ENCODE assay signal across 11 mouse cellular contexts in genomic region chr13:98889211-98889610, GRCm38 (mm10). TPM values are rescaled to one million over a fixed set of nuclear protein-coding genes. Genes with fewer than 3 reads are reported as not detected.
DNase-seq lines count a peak whose midpoint lies in the region; ATAC-seq and TF ChIP-seq lines count a peak whose summit lies in the region.
"Had no signal": no experiment of that assay in that cellular context is flagged by ENCODE, and none has a peak within 500 bp of the region (broad histone marks: within the 10 kb centered on the region; RNA-seq: fewer than 3 reads in every experiment).

No protein-coding gene starts in this region.

- DNase-seq in intestine, embryonic 14.5 days (ENCODE audit: low spot score), result no peak
- DNase-seq in right cerebral cortex, postnatal 36 days (ENCODE audit: low spot score in 2 of 2), result no peak
- DNase-seq in layer of hippocampus, postnatal 25 days (ENCODE audit: extremely low spot score in 1 of 2, low spot score in 1 of 2), result no peak
- no peak for DNase-seq in right cerebral cortex, postnatal 10 days (ENCODE audit: low spot score in 2 of 2)
- DNase-seq: adrenal gland, adult 2 months; cerebellum, postnatal 10 days; gastrocnemius, postnatal 14 days had no signal

- H3K27ac ChIP-seq in intestine, embryonic 14.5 days (ENCODE audit: low read depth), result no peak overlapping the region
- no peak overlapping the region for H3K27ac ChIP-seq in intestine, postnatal 0 days (ENCODE audit: low read depth, low read length)
- no peak overlapping the region for H3K27ac ChIP-seq in embryonic facial prominence, embryonic 13.5 days
- H3K27ac ChIP-seq in limb, embryonic 15.5 days, result no peak overlapping the region

- H3K9me3 ChIP-seq in intestine, embryonic 14.5 days (ENCODE audit: control insufficient read depth, low read length), result no peaks in the 10 kb centered on the region
- no peaks in the 10 kb centered on the region for H3K9me3 ChIP-seq in intestine, postnatal 0 days (ENCODE audit: control insufficient read depth)
- no peaks in the 10 kb centered on the region for H3K9me3 ChIP-seq in E14TG2a.4 (ENCODE audit: low read length)
- no peaks in the 10 kb centered on the region for H3K9me3 ChIP-seq in embryonic facial prominence, embryonic 13.5 days
- no peaks in the 10 kb centered on the region for H3K9me3 ChIP-seq in limb, embryonic 15.5 days

- 81% methylated on average over 11 of the region's 12 CpGs for WGBS in intestine, embryonic 14.5 days
- WGBS in intestine, postnatal 0 days, result 86% methylated on average over 11 of the region's 12 CpGs
- 90% methylated on average over 11 of the region's 12 CpGs for WGBS in embryonic facial prominence, embryonic 13.5 days
- WGBS in limb, embryonic 15.5 days, result 85% methylated on average over 11 of the region's 12 CpGs

- peaks cover 45% of the 10 kb centered on the region for H3K36me3 ChIP-seq in intestine, embryonic 14.5 days (ENCODE audit: control insufficient read depth, insufficient read depth, low read length)
- H3K36me3 ChIP-seq in intestine, postnatal 0 days (ENCODE audit: control insufficient read depth, insufficient read depth), result peaks cover 23% of the 10 kb centered on the region
- peaks cover 47% of the 10 kb centered on the region for H3K36me3 ChIP-seq in E14TG2a.4 (ENCODE audit: insufficient read depth, low read length)
- peaks cover 32% of the 10 kb centered on the region for H3K36me3 ChIP-seq in embryonic facial prominence, embryonic 13.5 days
- H3K36me3 ChIP-seq in limb, embryonic 15.5 days, result peaks cover 29% of the 10 kb centered on the region

- no peak for TF ChIP-seq CTCF in intestine, postnatal 0 days (IDR thresholded peaks at IDR 0.05; ENCODE audit: low read depth)
- TF ChIP-seq CTCF in E14TG2a.4 (conservative IDR thresholded peaks at IDR 0.05; ENCODE audit: low read length), result no peak

- peak overlapping the region; percentile 82 for H3K4me3 ChIP-seq in intestine, embryonic 14.5 days (ENCODE audit: low read depth, low read length)
- no peak overlapping the region for H3K4me3 ChIP-seq in intestine, postnatal 0 days (ENCODE audit: low read depth, low read length)
- H3K4me3 ChIP-seq in E14TG2a.4 (replicated peaks; ENCODE audit: low read length), result 0 out of 2 replicates have a peak overlapping the region, but pooled peaks have one; percentile 86
- no peak overlapping the region for H3K4me3 ChIP-seq in embryonic facial prominence, embryonic 13.5 days
- no peak overlapping the region for H3K4me3 ChIP-seq in limb, embryonic 15.5 days

- no peak overlapping the region for H3K9ac ChIP-seq in intestine, embryonic 14.5 days (ENCODE audit: low read length)
- no peak overlapping the region for H3K9ac ChIP-seq in intestine, postnatal 0 days (ENCODE audit: low read depth, low read length)
- H3K9ac ChIP-seq in embryonic facial prominence, embryonic 13.5 days, result no peak overlapping the region
- no peak overlapping the region for H3K9ac ChIP-seq in limb, embryonic 15.5 days

- peak overlapping the region; percentile 70 for H3K4me2 ChIP-seq in intestine, embryonic 14.5 days (ENCODE audit: low read length)
- no peak overlapping the region for H3K4me2 ChIP-seq in intestine, postnatal 0 days (replicated peaks; ENCODE audit: low read depth)
- H3K4me2 ChIP-seq in embryonic facial prominence, embryonic 13.5 days, result peak overlapping the region; percentile 87
- H3K4me2 ChIP-seq in limb, embryonic 15.5 days, result 0 out of 2 replicates have a peak overlapping the region, but pooled peaks have one; percentile 2

- no peak for ATAC-seq in intestine, embryonic 14.5 days (replicated peaks; ENCODE audit: low FRiP score, low TSS enrichment, low read depth)
- ATAC-seq in intestine, postnatal 0 days, result no peak
- no peak for ATAC-seq in embryonic facial prominence, embryonic 13.5 days (ENCODE audit: insufficient number of reproducible peaks, insufficient read depth, low FRiP score, low TSS enrichment, low read depth)
- ATAC-seq in limb, embryonic 15.5 days (ENCODE audit: insufficient number of reproducible peaks, low FRiP score, low TSS enrichment, low read depth), result no peak

- H3K27me3 ChIP-seq in intestine, embryonic 14.5 days (replicated peaks; ENCODE audit: control insufficient read depth, insufficient read depth, low read length), result no peaks in the 10 kb centered on the region
- H3K27me3 ChIP-seq in intestine, postnatal 0 days (replicated peaks; ENCODE audit: control insufficient read depth, insufficient read depth, low read length), result no peaks in the 10 kb centered on the region
- H3K27me3 ChIP-seq in E14TG2a.4 (ENCODE audit: insufficient read depth, low read length), result no peaks in the 10 kb centered on the region
- no peaks in the 10 kb centered on the region for H3K27me3 ChIP-seq in embryonic facial prominence, embryonic 13.5 days
- no peaks in the 10 kb centered on the region for H3K27me3 ChIP-seq in limb, embryonic 15.5 days

- peaks cover 25% of the 10 kb centered on the region for H3K4me1 ChIP-seq in intestine, embryonic 14.5 days (replicated peaks; ENCODE audit: control insufficient read depth, insufficient read depth, low read length)
- H3K4me1 ChIP-seq in intestine, postnatal 0 days (replicated peaks; ENCODE audit: control insufficient read depth, insufficient read depth, low read length), result no peaks in the 10 kb centered on the region
- H3K4me1 ChIP-seq in E14TG2a.4 (replicated peaks; ENCODE audit: low read depth, low read length), result peaks cover 29% of the 10 kb centered on the region
- peaks cover 35% of the 10 kb centered on the region for H3K4me1 ChIP-seq in embryonic facial prominence, embryonic 13.5 days
- peaks cover 19% of the 10 kb centered on the region for H3K4me1 ChIP-seq in limb, embryonic 15.5 days

RNA-seq across cellular contexts. Expression of gene Tnpo1, which starts 37.0 kb away (rescaled TPM):
- polyA plus RNA-seq in intestine, embryonic 14.5 days (2014; fragmentation: Nextera tagmentation; extraction: Ambion mirVana), result 51.1 and 53.1 TPM in 2 replicates
- polyA plus RNA-seq in intestine, postnatal 0 days (2015; fragmentation: Nextera tagmentation; extraction: Ambion mirVana), result 24.3 and 24.5 TPM in 2 replicates
- 64.7 and 65.0 TPM in 2 replicates for polyA plus RNA-seq in embryonic facial prominence, embryonic 13.5 days (2015; fragmentation: Nextera tagmentation; extraction: Ambion mirVana)
- 47.8 and 55.3 TPM in 2 replicates for polyA plus RNA-seq in limb, embryonic 15.5 days (2015; fragmentation: Nextera tagmentation; extraction: Ambion mirVana)
- total RNA-seq in layer of hippocampus, postnatal 25 days (2021), result 10 to 100 TPM; 54.3 to 64.1 TPM

Comparison
In these comparisons a context has a peak if more than half of its experiments do, and no peak if none do; other contexts are left out.
1. H3K4me3 ChIP-seq: peak in intestine, embryonic 14.5 days (single experiment) and E14TG2a.4 (single experiment); none in intestine, postnatal 0 days (single experiment), embryonic facial prominence, embryonic 13.5 days (single experiment) and limb, embryonic 15.5 days (single experiment).